Mouse (Mus musculus) heart, embryonic 13.5 days (tissue): ENCODE measurements around the gene Zfp277. TPM values are rescaled to one million over a fixed set of nuclear protein-coding genes. Genes with fewer than 3 reads are reported as not detected.
A peak's percentile ranks its signal among the peaks of the same experiment; 100 is the strongest.

Source experiments
- ATAC-seq: fragments of 200-750 bp; cut with Nextera tagmentation; 2 replicates; pipeline ENCODE4 v1.8.0; 2017; ENCODE audit warnings: moderate TSS enrichment; ENCODE audit not compliant: insufficient number of reproducible peaks, low FRiP score, low TSS enrichment; ENCODE audit errors: extremely low read depth
- H3K27ac ChIP-seq: fragments of 300-500 bp; sonication (generic); replicated peaks from 2 replicates; pipeline ENCODE4 v1.5.1; 2015; ENCODE audit warnings: moderate library complexity, mild to moderate bottlenecking, inconsistent platforms
- H3K27me3 ChIP-seq: fragments of 300-500 bp; sonication (generic); replicated peaks from 2 replicates; pipeline ENCODE4 v1.6.1; 2015; ENCODE audit warnings: mild to moderate bottlenecking, inconsistent platforms
- H3K36me3 ChIP-seq: fragments of 300-500 bp; sonication (generic); 2 replicates; pipeline ENCODE4 v1.6.1; 2015; ENCODE audit warnings: mild to moderate bottlenecking, inconsistent platforms
- H3K4me1 ChIP-seq: fragments of 300-500 bp; sonication (generic); 2 replicates; pipeline ENCODE4 v1.6.1; 2015; ENCODE audit warnings: inconsistent platforms
- H3K4me2 ChIP-seq: fragments of 300-500 bp; sonication (generic); 2 replicates; pipeline ENCODE4 v1.6.1; 2015; ENCODE audit warnings: inconsistent platforms, mild to moderate bottlenecking, moderate library complexity
- H3K4me3 ChIP-seq: fragments of 300-500 bp; sonication (generic); 2 replicates; pipeline ENCODE4 v1.5.1; 2015; ENCODE audit warnings: moderate library complexity, mild to moderate bottlenecking, inconsistent platforms
- H3K9ac ChIP-seq: fragments of 300-500 bp; sonication (generic); 2 replicates; pipeline ENCODE4 v1.6.1; 2015; ENCODE audit warnings: inconsistent platforms, mild to moderate bottlenecking, moderate library complexity
- H3K9me3 ChIP-seq: fragments of 300-500 bp; sonication (generic); 2 replicates; pipeline ENCODE4 v1.6.1; 2016; ENCODE audit warnings: inconsistent platforms
- WGBS: fragments of 180-500 bp; shearing (Covaris S2); methylation state at CpG from one replicate; pipeline ENCODE4 v1.1.7; 2015; ENCODE audit warnings: mixed read lengths; 5-methylcytosine and 5-hydroxymethylcytosine counted together
- polyA plus RNA-seq: library from polyadenylated mRNA; unstranded; fragments of >200 nt; fragmentation: Nextera tagmentation; extraction: Ambion mirVana; gene quantifications from 2 replicates; pipeline ENCODE4 v1.2.1, GENCODE M21; 2015

Zfp277 gene
- polyA plus RNA-seq, 1 experiment from 2014 or later, result 27.8 TPM

DNA sequence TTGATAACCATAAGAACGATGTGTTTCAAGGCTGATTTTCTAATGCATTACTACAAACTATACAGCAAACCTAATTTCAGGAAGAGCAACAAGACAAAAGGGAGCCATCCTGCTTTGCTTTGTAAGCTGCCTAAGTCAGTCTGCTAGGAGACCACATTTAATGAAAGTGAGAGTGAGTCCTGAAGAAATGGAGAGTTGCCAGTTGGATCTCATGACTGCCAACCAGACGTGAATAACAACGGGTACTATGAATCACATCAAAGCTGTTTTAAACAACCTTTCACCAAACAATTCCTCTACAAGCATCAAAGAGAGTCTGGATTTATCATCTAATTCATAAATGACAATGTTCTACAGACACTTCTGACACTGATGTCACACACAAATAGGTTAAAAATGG is 11.6 kb downstream of the Zfp277 start:
- no peaks in the 10 kb centered on the region for H3K27me3 ChIP-seq
- H3K9me3 ChIP-seq, result no peaks in the 10 kb centered on the region
- H3K27ac ChIP-seq, result 0 out of 2 replicates have a peak overlapping the region, but pooled peaks have one; percentile 32
- H3K9ac ChIP-seq, result no peak overlapping the region
- no peak overlapping the region for H3K4me2 ChIP-seq
- no peaks in the 10 kb centered on the region for H3K36me3 ChIP-seq
- H3K4me3 ChIP-seq, result no peak overlapping the region
- WGBS, result 37% methylated on average over 3 of the region's 3 CpGs
- peaks cover 56% of the 10 kb centered on the region for H3K4me1 ChIP-seq
- no peak for ATAC-seq

DNA sequence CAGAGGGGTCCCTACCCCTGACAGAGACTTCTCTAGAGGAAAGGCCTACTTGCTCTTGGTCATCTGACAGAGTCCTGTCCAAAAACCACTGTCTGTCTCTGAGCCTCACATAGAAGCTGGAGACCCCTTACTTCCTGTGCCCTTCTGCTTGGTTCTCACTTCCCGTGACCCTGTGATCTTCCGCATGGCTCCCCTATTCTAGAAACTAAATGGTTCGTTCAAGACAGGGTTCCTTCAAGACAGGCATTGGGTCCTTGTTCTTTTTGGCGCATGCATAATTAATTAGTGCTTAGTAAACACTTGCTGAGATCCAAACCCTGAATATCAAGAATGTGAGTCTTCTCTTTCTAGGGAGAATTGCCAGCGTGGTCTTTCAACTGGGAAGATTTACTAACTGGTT is 14.6 kb downstream of the Zfp277 start:
- H3K4me2 ChIP-seq, result no peak overlapping the region
- H3K36me3 ChIP-seq, result no peaks in the 10 kb centered on the region
- H3K27ac ChIP-seq, result no peak overlapping the region
- no peak overlapping the region for H3K9ac ChIP-seq
- no peak for ATAC-seq
- no peaks in the 10 kb centered on the region for H3K27me3 ChIP-seq
- WGBS, result 71% methylated on average over 5 of the region's 5 CpGs
- no peak overlapping the region for H3K4me3 ChIP-seq
- peaks cover 49% of the 10 kb centered on the region for H3K4me1 ChIP-seq
- H3K9me3 ChIP-seq, result no peaks in the 10 kb centered on the region

DNA sequence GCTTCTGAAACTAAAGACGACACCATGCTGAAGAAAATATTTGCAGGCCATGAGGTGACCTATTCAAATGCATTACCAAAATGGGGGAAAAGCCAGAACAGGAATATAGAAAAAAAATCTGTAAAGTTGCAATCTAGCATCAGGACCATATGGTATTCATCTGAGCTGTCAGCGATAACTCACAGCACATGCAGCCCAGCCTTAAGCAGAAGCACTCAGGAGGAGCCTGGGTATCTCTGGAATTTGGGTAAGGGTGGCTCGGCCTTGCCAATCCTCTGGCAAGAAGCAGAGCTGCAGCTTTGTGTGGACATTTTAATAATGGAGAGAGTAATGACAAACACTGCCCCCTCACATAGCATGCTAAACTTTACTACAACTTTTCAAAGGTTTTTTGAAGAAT is 15.7 kb downstream of the Zfp277 start:
- Histone ChIP-seq H3K9ac (no peak overlapping the region), H3K4me2 (0 out of 2 replicates have a peak overlapping the region, but pooled peaks have one; percentile 8), H3K4me1 (peaks cover 49% of the 10 kb centered on the region), H3K27me3 (no peaks in the 10 kb centered on the region), H3K27ac (no peak overlapping the region; the same call in 1 of the 2 replicates), H3K36me3 (no peaks in the 10 kb centered on the region; the same call in 1 of the 2 replicates), H3K9me3 (no peaks in the 10 kb centered on the region), H3K4me3 (no peak overlapping the region)
- 29% methylated on average over 3 of the region's 3 CpGs for WGBS
- ATAC-seq, result no peak

DNA sequence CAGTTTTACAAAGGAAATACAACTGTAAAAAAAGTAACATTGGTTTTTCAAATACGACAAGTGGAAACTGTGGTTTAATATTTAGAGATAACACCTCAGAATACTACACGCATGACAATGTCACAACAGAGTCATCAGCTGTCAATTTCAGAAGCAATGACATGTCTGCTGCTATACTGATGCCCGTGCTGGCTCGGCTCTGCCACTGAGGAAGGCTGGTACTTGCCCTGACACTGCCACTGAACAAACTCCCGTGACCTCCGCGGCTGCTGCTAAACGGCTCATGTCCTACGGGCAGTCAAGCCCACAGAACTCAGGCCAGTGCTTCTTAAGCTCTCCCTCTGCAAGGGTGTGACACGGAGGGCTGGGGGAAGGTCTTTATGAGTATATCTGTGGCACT is 18.1 kb downstream of the Zfp277 start:
- no peak for ATAC-seq
- no peak overlapping the region for H3K27ac ChIP-seq
- no peaks in the 10 kb centered on the region for H3K27me3 ChIP-seq
- no peaks in the 10 kb centered on the region; the same call in 1 of the 2 replicates for H3K36me3 ChIP-seq
- WGBS, result 76% methylated on average over 10 of the region's 10 CpGs
- H3K4me1 ChIP-seq, result peaks cover 34% of the 10 kb centered on the region
- H3K9me3 ChIP-seq, result no peaks in the 10 kb centered on the region
- no peak overlapping the region for H3K4me2 ChIP-seq
- H3K4me3 ChIP-seq, result no peak overlapping the region
- H3K9ac ChIP-seq, result no peak overlapping the region

DNA sequence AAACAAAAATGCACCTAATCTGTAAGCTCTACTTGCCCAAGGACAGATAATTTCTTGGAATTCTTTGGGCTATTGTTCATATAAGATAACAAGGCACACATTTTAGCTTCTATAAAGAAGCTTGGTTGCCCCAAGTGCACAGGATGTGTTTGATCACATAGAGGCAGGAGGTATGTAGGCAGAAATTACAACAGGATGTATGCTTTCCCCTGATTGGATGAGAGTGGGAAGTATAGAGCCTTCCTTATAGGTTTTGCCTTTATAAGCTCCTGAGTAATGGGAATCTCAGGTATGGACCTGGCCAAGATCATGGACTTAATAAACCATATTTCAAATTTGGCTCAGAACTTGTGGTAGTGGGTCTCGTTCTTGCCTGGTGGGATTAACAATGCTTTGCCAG is 20.7 kb downstream of the Zfp277 start:
- H3K4me3 ChIP-seq, result no peak overlapping the region
- H3K4me1 ChIP-seq, result peaks cover 12% of the 10 kb centered on the region
- no peak for ATAC-seq
- no peaks in the 10 kb centered on the region for H3K27me3 ChIP-seq
- H3K9me3 ChIP-seq, result no peaks in the 10 kb centered on the region
- H3K27ac ChIP-seq, result no peak overlapping the region
- H3K9ac ChIP-seq, result no peak overlapping the region
- WGBS, result 77% methylated on average over 1 of the region's 1 CpGs
- no peaks in the 10 kb centered on the region; the same call in 1 of the 2 replicates for H3K36me3 ChIP-seq
- no peak overlapping the region for H3K4me2 ChIP-seq

DNA sequence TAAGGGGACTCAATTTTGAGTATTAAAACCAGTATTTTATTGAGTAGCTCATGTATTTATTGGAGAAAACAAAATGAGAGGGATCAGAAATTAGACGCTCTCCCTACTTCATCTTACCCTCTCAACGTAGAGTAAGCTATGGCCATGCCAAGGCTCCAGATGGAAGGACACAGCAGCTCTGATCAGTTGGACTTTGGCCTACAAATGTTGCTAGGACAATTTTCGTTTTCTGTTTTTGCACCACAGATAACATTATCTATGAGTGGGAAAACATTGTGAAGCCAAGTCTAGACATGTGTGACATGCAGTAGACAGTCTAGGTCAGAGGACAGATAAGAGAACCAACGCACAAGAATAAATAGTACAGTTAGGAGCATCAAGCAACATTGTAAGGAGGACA is 28.4 kb downstream of the Zfp277 start:
- H3K4me3 ChIP-seq, result no peak overlapping the region

DNA sequence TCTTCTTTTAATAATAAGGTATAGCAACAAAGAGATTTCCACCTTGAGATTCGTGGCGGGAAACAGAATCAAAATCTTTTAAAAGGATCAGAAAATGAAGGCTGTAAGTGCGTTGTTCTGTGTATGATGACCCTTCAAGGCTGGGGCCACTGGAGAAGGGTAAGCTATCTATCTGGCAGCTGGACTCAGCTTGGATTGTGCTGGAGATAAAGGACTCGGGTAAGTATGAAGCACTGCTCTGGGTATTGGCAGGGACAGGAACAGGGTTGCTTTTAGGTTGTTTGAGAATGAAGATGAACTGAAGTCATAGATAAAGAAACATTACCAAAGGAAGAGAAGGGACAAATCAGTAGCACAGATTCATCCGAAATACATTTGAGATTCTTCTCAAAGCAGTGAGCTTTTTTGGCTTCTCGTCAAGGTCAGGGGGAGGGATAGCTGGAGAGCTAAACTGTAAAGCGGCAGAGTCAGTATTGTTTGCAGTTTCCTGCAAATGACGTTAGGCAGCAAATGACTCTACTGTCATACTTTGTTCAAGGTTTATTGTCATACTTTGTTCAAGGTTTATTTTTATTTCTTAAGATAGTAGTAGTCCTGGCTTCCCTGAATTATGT is 30.3 kb downstream of the Zfp277 start:
- H3K9ac ChIP-seq, result no peak overlapping the region
- no peaks in the 10 kb centered on the region for H3K9me3 ChIP-seq
- H3K4me3 ChIP-seq, result no peak overlapping the region
- H3K36me3 ChIP-seq, result peaks cover 5% of the 10 kb centered on the region; the same call in 1 of the 2 replicates
- no peak overlapping the region for H3K4me2 ChIP-seq
- no peak overlapping the region for H3K27ac ChIP-seq
- H3K27me3 ChIP-seq, result no peaks in the 10 kb centered on the region
- H3K4me1 ChIP-seq, result peaks cover 23% of the 10 kb centered on the region
- 64% methylated on average over 8 of the region's 8 CpGs for WGBS
- ATAC-seq, result no peak

More for the DNA sequence above, 28.4 kb downstream of the Zfp277 start:
- Histone ChIP-seq H3K4me1 (peaks cover 23% of the 10 kb centered on the region), H3K9ac (no peak overlapping the region), H3K9me3 (no peaks in the 10 kb centered on the region), H3K36me3 (no peaks in the 10 kb centered on the region; the same call in 1 of the 2 replicates), H3K27me3 (no peaks in the 10 kb centered on the region), H3K4me2 (no peak overlapping the region), H3K27ac (no peak overlapping the region)
- WGBS, result 43% methylated on average over 4 of the region's 4 CpGs
- no peak for ATAC-seq

DNA sequence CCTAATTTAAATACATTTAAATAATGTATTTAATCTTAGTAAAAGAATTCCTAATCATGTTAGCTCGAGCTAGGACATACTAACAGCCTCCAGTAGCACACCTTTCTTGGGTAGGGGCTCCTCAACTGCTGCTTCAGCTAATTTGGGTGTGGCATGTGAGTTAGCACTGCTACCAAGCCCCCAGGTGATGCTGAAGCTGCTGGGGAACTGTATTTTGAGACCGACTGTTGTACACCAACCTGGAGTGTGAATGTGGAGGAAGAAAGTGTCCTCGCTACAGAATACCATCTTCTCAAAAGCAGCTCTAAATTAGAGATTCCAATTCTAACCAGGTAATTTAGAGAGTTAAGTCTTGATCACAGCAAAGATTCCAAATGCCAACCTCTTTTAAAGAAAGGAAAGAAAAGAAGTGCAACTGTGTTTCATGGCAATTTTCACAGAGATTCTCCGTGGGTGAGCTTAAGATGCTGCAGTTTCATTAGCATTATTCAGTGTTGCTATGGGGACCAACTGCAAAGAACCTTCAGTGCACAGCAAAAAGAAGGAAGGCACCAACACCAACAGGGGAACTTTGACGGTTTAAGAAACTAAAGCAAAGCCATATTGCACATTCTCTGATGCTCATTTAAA is 30.9 kb downstream of the Zfp277 start:
- Histone ChIP-seq H3K27ac (no peak overlapping the region), H3K4me1 (peaks cover 23% of the 10 kb centered on the region), H3K4me3 (no peak overlapping the region), H3K9me3 (peaks cover 2% of the 10 kb centered on the region), H3K4me2 (no peak overlapping the region), H3K27me3 (no peaks in the 10 kb centered on the region), H3K36me3 (peaks cover 7% of the 10 kb centered on the region), H3K9ac (no peak overlapping the region)
- no peak for ATAC-seq
- WGBS, result 77% methylated on average over 5 of the region's 5 CpGs

DNA sequence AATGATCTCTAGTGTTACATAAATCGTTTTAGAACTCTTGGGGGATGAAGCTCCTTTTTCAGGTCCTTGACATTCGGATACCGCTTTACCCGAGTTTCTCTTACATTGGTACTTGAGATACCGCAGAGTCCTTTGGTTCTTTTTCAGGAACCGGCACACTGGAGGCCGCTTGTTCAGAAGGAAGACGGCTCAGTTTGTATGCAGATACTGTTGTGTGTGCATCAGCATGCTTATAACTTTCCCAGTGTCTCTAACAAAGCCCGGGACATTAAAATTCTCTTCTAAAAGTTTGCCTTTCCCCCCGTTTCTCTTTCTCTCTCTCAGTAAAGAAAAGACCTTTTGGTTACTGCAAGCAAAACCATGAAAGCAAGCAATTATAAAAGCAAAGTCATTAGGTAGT is 45.9 kb downstream of the Zfp277 start:
- H3K27me3 ChIP-seq, result no peaks in the 10 kb centered on the region
- no peak for ATAC-seq
- peaks cover 8% of the 10 kb centered on the region for H3K36me3 ChIP-seq
- H3K4me3 ChIP-seq, result no peak overlapping the region
- 86% methylated on average over 10 of the region's 10 CpGs for WGBS
- no peak overlapping the region for H3K27ac ChIP-seq
- no peak overlapping the region for H3K4me2 ChIP-seq
- no peak overlapping the region for H3K9ac ChIP-seq
- no peaks in the 10 kb centered on the region for H3K4me1 ChIP-seq
- peaks cover 7% of the 10 kb centered on the region; the same call in 1 of the 2 replicates for H3K9me3 ChIP-seq

DNA sequence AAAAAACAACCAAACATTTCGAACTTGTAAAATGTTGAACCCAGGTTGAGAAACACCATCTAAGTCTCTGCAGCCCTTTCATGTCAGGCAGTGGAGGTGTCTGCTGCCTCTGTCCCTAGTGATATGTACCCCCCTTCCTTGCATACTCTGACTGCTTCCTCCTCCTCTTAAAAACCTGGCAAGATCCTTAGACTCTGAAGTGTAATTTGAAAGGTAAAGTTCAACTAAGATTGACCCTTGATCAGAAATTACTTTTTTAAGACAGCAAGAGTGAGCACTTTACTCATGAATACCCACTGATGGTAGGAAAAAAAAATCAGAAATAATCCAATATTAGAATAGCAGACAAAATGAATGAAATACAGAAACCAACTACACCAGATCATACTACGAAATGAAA is 46.3 kb downstream of the Zfp277 start:
- no peak overlapping the region for H3K4me3 ChIP-seq
- WGBS, result 94% methylated on average over 2 of the region's 2 CpGs
- no peaks in the 10 kb centered on the region for H3K4me1 ChIP-seq
- H3K9ac ChIP-seq, result no peak overlapping the region
- H3K9me3 ChIP-seq, result peaks cover 7% of the 10 kb centered on the region; the same call in 1 of the 2 replicates
- H3K4me2 ChIP-seq, result no peak overlapping the region
- no peak overlapping the region for H3K27ac ChIP-seq
- no peaks in the 10 kb centered on the region for H3K27me3 ChIP-seq
- H3K36me3 ChIP-seq, result peaks cover 8% of the 10 kb centered on the region
- no peak for ATAC-seq

DNA sequence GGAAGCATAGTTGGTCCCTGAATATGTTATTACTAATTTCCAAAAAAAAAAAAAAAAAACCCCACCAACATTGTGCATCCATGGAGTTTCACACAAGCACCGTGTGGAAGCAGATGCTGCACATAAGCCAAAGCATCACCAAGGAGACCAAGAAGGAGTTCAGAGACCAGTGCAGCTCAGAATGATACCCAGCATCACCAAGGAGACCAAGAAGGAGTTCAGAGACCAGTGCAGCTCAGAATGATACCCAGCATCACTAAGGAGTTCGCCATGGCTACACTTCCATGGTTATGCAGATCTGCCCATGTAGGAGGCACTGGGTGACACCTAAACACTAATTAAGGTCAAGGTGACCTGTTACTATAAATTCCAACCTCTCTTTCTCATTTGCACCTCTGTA is 46.8 kb downstream of the Zfp277 start:
- Histone ChIP-seq H3K27ac (no peak overlapping the region), H3K9me3 (peaks cover 7% of the 10 kb centered on the region; the same call in 1 of the 2 replicates), H3K4me3 (no peak overlapping the region), H3K4me2 (no peak overlapping the region), H3K27me3 (no peaks in the 10 kb centered on the region), H3K36me3 (peaks cover 8% of the 10 kb centered on the region), H3K9ac (no peak overlapping the region), H3K4me1 (no peaks in the 10 kb centered on the region)
- WGBS, result 93% methylated on average over 2 of the region's 2 CpGs
- no peak for ATAC-seq

DNA sequence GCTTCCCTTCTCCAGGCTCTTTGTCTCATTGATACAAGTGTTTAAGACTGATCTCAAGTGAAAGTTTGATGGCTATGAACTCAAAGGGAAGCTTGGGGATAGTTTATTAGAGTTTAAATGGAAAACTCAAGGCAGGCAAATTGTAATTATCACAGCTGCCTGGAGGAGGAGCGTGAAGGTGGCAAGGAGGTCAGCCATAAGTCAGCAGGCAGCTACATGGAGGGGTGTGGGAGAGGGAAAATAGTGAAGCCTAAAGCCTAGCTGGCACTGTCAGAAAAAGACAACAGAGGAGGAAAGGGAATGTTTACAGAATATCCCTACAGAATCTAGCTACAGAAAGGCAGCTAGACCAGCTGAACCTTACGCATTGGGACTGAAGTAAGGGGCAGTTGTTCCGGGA is 52.8 kb downstream of the Zfp277 start:
- peaks cover 3% of the 10 kb centered on the region; the same call in 1 of the 2 replicates for H3K36me3 ChIP-seq
- no peak overlapping the region for H3K4me3 ChIP-seq
- 0 out of 2 replicates have a peak, but pooled peaks cover 6% of the 10 kb centered on the region for H3K4me1 ChIP-seq
- H3K4me2 ChIP-seq, result no peak overlapping the region
- no peak overlapping the region for H3K27ac ChIP-seq
- no peak overlapping the region for H3K9ac ChIP-seq
- H3K9me3 ChIP-seq, result peaks cover 7% of the 10 kb centered on the region; the same call in 1 of the 2 replicates
- 71% methylated on average over 3 of the region's 3 CpGs for WGBS
- ATAC-seq, result no peak
- no peaks in the 10 kb centered on the region for H3K27me3 ChIP-seq
